Mouse (Mus musculus): ENCODE data around the gene Kcnip4. TPM values are rescaled to one million over a fixed set of nuclear protein-coding genes. Genes with fewer than 3 reads are reported as not detected.

Gene Kcnip4
- polyA plus RNA-seq, 1 experiment, result not detected

- no peak overlapping the region for H3K4me3 ChIP-seq (ENCODE audit: insufficient read depth, low read depth, low read length)
- no peak overlapping the region for H3K27ac ChIP-seq (replicated peaks; ENCODE audit: low read depth, low read length)
- H3K4me1 ChIP-seq (ENCODE audit: control insufficient read depth, insufficient read depth, insufficient read length, low read length), result no peaks in the 10 kb centered on the region
These were observed 87.5 kb downstream of the Kcnip4 start for GRCm38 (mm10) chr5:49437236-49437635.

- no peaks in the 10 kb centered on the region for H3K4me1 ChIP-seq (ENCODE audit: control insufficient read depth, insufficient read depth, insufficient read length, low read length)
- H3K4me3 ChIP-seq (ENCODE audit: insufficient read depth, low read depth, low read length), result no peak overlapping the region
- no peak overlapping the region for H3K27ac ChIP-seq (replicated peaks; ENCODE audit: low read depth, low read length)
These were observed 97.0 kb downstream of the Kcnip4 start for GRCm38 (mm10) chr5:49427689-49428088.

DNA sequence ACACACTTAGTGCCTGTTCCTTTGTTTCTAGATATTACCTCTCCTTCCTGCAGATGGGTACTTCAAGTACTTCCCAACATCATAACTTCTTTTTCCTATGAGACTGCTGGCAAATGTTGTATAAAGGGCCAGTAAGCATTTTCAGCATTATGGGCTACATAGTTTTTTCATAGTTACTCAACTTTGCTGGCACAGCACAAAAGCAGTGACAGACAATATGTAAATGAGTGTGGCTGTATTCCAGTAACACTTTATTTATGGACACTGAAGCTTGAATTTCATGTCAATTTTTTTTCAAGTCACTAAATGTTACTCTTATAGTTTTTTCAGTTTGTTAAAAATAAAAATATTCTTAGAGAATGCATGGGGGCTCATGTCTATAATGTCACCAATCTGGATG is 105.0 kb downstream of the Kcnip4 start:
- H3K4me1 ChIP-seq (ENCODE audit: control insufficient read depth, insufficient read depth, insufficient read length, low read length), result no peaks in the 10 kb centered on the region
- H3K4me3 ChIP-seq (ENCODE audit: insufficient read depth, low read depth, low read length), result no peak overlapping the region
- no peak overlapping the region for H3K27ac ChIP-seq (replicated peaks; ENCODE audit: low read depth, low read length)

DNA sequence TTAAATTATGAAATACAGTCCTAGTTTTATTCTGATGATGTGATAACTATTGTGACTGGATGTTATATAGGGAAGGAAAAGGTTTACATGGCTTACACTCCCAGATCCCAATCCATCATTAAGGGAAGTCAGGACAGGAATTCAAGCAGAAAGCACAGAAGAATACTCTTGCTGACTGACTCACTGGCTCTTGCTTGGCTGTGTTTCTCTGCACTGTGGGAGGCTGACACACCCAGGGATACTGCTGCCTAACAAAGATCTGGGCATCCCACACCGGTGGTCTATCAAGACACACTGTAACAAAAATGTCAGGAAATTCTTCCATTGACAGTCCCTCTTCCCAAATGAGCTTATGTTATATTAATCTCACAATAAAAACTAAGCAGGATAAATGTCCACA is 116.4 kb downstream of the Kcnip4 start:
- no peaks in the 10 kb centered on the region for H3K4me1 ChIP-seq (ENCODE audit: control insufficient read depth, insufficient read depth, insufficient read length, low read length)
- no peak overlapping the region for H3K27ac ChIP-seq (replicated peaks; ENCODE audit: low read depth, low read length)
- no peak overlapping the region for H3K4me3 ChIP-seq (ENCODE audit: insufficient read depth, low read depth, low read length)

GRCm38 (mm10) chr5:49370543-49371076 is 154.1 kb downstream of the Kcnip4 start:
- Histone ChIP-seq H3K4me3 (ENCODE audit: insufficient read depth, low read depth, low read length) (no peak overlapping the region), H3K27ac (replicated peaks; ENCODE audit: low read depth, low read length) (no peak overlapping the region), H3K4me1 (ENCODE audit: control insufficient read depth, insufficient read depth, insufficient read length, low read length) (no peaks in the 10 kb centered on the region)

DNA sequence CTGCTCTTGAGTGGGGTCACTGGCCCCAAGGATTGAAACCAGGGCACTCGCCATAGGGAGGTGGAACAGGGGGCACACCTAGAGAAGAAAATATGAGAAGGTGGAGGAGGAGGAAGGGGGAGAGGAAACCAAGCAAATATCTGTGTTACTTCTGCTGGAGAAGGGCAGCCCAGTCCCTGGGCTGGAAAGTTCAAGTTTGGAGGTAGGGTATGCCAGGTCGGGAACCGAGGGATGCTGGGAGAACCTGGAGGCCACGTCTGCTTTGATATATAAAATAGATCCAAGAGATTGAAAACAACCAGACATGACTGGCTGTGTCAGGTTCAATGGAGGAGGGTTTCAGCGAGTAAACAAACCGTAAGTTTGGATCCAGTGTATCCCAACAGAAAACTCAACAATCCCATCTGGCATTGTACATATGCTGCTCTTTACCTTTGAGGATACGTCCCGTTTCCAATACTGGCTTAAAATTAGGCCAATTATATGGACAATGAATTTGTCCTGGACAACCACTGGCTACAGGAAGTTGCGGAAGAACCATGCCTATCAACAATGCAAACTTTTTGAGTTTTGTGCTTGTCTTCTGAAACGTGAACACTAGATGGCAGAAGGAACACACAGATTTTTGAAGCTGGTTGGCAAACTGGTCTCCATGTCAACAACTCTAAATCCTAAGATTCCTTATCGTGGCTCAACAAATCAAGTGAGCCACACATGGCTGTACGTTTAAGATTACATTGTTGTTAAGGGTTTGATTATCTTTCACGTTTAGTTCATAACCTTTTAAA is 155.9 kb downstream of the Kcnip4 start:
- Histone ChIP-seq H3K4me3 (ENCODE audit: insufficient read depth, low read depth, low read length) (no peak overlapping the region), H3K27ac (replicated peaks; ENCODE audit: low read depth, low read length) (no peak overlapping the region), H3K4me1 (ENCODE audit: control insufficient read depth, insufficient read depth, insufficient read length, low read length) (no peaks in the 10 kb centered on the region)

DNA sequence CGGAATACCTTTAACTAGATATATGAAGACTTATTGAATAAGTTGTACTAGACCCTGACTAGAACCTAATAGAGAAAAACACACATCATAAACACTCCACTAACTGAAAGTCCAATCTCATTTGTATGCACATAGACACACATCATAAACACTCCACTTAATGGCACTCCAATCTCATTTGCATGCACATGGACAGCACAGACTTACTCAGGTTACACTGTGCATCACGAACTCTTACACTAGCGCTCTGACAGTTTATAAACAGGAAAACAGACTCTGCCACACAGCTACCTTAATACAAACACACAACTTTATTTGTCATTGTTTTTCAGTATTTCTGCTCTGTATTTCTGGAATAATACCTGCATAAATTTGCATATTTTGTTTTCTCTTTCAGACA is 168.3 kb downstream of the Kcnip4 start:
- Histone ChIP-seq H3K27ac (replicated peaks; ENCODE audit: low read depth, low read length) (no peak overlapping the region), H3K4me1 (ENCODE audit: control insufficient read depth, insufficient read depth, insufficient read length, low read length) (no peaks in the 10 kb centered on the region), H3K4me3 (ENCODE audit: insufficient read depth, low read depth, low read length) (no peak overlapping the region)

DNA sequence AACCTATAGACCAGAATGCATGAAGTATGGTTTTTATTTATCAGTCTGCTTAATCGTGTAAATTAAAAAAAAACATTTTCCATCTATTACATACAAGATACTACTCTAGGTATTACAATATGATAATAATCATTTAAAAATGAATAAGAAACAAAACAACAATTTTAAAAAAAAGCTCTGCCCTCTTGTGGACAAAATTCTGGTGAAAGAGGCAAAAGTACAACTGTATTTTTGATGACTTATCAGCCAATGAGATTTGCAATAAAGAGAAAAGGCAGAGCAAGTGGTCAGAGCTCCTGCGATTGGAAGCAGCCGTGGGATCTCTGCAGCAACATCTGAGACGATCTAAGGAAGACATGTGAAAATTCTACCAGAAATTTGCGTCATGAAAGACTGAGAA is 172.6 kb downstream of the Kcnip4 start:
- Histone ChIP-seq H3K4me1 (ENCODE audit: control insufficient read depth, insufficient read depth, insufficient read length, low read length) (no peaks in the 10 kb centered on the region), H3K4me3 (ENCODE audit: insufficient read depth, low read depth, low read length) (no peak overlapping the region), H3K27ac (replicated peaks; ENCODE audit: low read depth, low read length) (no peak overlapping the region)

- Histone ChIP-seq H3K4me3 (ENCODE audit: insufficient read depth, low read depth, low read length) (no peak overlapping the region), H3K27ac (replicated peaks; ENCODE audit: low read depth, low read length) (no peak overlapping the region), H3K4me1 (ENCODE audit: control insufficient read depth, insufficient read depth, insufficient read length, low read length) (no peaks in the 10 kb centered on the region)
These were observed 174.4 kb downstream of the Kcnip4 start for GRCm38 (mm10) chr5:49350126-49350909.

- H3K4me3 ChIP-seq (ENCODE audit: insufficient read depth, low read depth, low read length), result no peak overlapping the region
These were observed 175.2 kb downstream of the Kcnip4 start for GRCm38 (mm10) chr5:49349541-49349940.

DNA sequence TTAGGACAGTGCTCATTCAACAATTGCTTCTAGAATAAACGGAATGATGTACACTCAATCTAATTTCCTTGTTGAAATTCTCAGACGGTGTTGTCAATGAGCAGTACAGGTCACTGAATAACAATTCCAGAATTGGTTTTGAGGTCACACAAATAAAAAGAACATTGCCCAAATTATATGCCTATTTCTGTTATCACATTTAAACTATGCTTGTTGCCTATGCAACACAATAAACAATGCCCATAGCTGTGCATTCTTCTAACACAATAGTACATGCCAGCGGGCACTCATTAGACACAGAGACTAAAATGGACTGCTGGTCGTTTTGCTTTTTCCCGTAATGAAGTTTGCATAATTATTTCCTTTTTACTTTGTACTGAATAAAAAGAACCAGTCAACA is 176.2 kb downstream of the Kcnip4 start:
- no peak overlapping the region for H3K27ac ChIP-seq (replicated peaks; ENCODE audit: low read depth, low read length)
- no peaks in the 10 kb centered on the region for H3K4me1 ChIP-seq (ENCODE audit: control insufficient read depth, insufficient read depth, insufficient read length, low read length)
- no peak overlapping the region for H3K4me3 ChIP-seq (ENCODE audit: insufficient read depth, low read depth, low read length)

More at GRCm38 (mm10) chr5:49349541-49349940, 175.2 kb downstream of the Kcnip4 start:
- H3K4me1 ChIP-seq (ENCODE audit: control insufficient read depth, insufficient read depth, insufficient read length, low read length), result no peaks in the 10 kb centered on the region
- no peak overlapping the region for H3K27ac ChIP-seq (replicated peaks; ENCODE audit: low read depth, low read length)

GRCm38 (mm10) chr5:49344606-49345005 is 180.1 kb downstream of the Kcnip4 start:
- Histone ChIP-seq H3K27ac (replicated peaks; ENCODE audit: low read depth, low read length) (no peak overlapping the region), H3K4me1 (ENCODE audit: control insufficient read depth, insufficient read depth, insufficient read length, low read length) (no peaks in the 10 kb centered on the region), H3K4me3 (ENCODE audit: insufficient read depth, low read depth, low read length) (no peak overlapping the region)

GRCm38 (mm10) chr5:49337164-49337563 is 187.5 kb downstream of the Kcnip4 start:
- Histone ChIP-seq H3K27ac (replicated peaks; ENCODE audit: low read depth, low read length) (no peak overlapping the region), H3K4me3 (ENCODE audit: insufficient read depth, low read depth, low read length) (no peak overlapping the region), H3K4me1 (ENCODE audit: control insufficient read depth, insufficient read depth, insufficient read length, low read length) (no peaks in the 10 kb centered on the region)

- Histone ChIP-seq H3K4me3 (ENCODE audit: insufficient read depth, low read depth, low read length) (no peak overlapping the region), H3K27ac (replicated peaks; ENCODE audit: low read depth, low read length) (no peak overlapping the region), H3K4me1 (ENCODE audit: control insufficient read depth, insufficient read depth, insufficient read length, low read length) (no peaks in the 10 kb centered on the region)
These were observed 191.6 kb downstream of the Kcnip4 start for GRCm38 (mm10) chr5:49333063-49333462.

- no peaks in the 10 kb centered on the region for H3K4me1 ChIP-seq (ENCODE audit: control insufficient read depth, insufficient read depth, insufficient read length, low read length)
- H3K4me3 ChIP-seq (ENCODE audit: insufficient read depth, low read depth, low read length), result no peak overlapping the region
- H3K27ac ChIP-seq (replicated peaks; ENCODE audit: low read depth, low read length), result no peak overlapping the region
These were observed 195.7 kb downstream of the Kcnip4 start for GRCm38 (mm10) chr5:49329023-49329422.

Measured in brown adipose tissue, adult 24 weeks (tissue).